Mouse (Mus musculus) hindbrain, postnatal 0 days (tissue): ENCODE measurements around the gene Kbtbd6. TPM values are rescaled to one million over a fixed set of nuclear protein-coding genes. Genes with fewer than 3 reads are reported as not detected.

Experiments
- ATAC-seq: fragments of 200-750 bp; cut with Nextera tagmentation; 2 replicates; pipeline ENCODE4 v1.8.0; 2017; ENCODE audit warnings: mild to moderate bottlenecking, moderate TSS enrichment, moderate library complexity
- DNase-seq: peaks from one replicate; pipeline ENCODE4 v3.0.0-alpha.2; 2015; ENCODE audit warnings: low spot score
- H3K27ac ChIP-seq: fragments of 300-500 bp; sonication (generic); 2 replicates; pipeline ENCODE4 v1.5.1; 2014; ENCODE audit warnings: mild to moderate bottlenecking
- H3K27me3 ChIP-seq: fragments of 300-500 bp; sonication (generic); 2 replicates; pipeline ENCODE4 v1.6.1; 2014; ENCODE audit warnings: low read length, mixed read lengths; ENCODE audit not compliant: insufficient read depth
- H3K36me3 ChIP-seq: fragments of 300-500 bp; sonication (generic); 2 replicates; pipeline ENCODE4 v1.6.1; 2014; ENCODE audit warnings: low read length, mixed read lengths; ENCODE audit not compliant: insufficient read depth
- H3K4me1 ChIP-seq: fragments of 300-500 bp; sonication (generic); 2 replicates; pipeline ENCODE4 v1.6.1; 2014; ENCODE audit warnings: antibody characterized with exemption, low read length, mixed read lengths; ENCODE audit not compliant: insufficient read depth
- H3K4me2 ChIP-seq: fragments of 300-500 bp; sonication (generic); 2 replicates; pipeline ENCODE4 v1.6.1; 2014; ENCODE audit warnings: low read depth, mild to moderate bottlenecking, low read length, moderate library complexity, mixed read lengths
- H3K4me3 ChIP-seq: fragments of 300-500 bp; sonication (generic); 2 replicates; pipeline ENCODE4 v1.5.1; 2014; ENCODE audit warnings: low read length
- H3K9ac ChIP-seq: fragments of 300-500 bp; sonication (generic); replicated peaks from 2 replicates; pipeline ENCODE4 v1.6.1; 2014; ENCODE audit warnings: mild to moderate bottlenecking, low read length, moderate library complexity, mixed read lengths
- H3K9me3 ChIP-seq: fragments of 300-500 bp; sonication (generic); 2 replicates; pipeline ENCODE4 v1.6.1; 2016; ENCODE audit warnings: low read length, mixed read lengths
- CTCF ChIP-seq: IDR thresholded peaks from 2 replicates; pipeline ENCODE4 v1.5.1; 2016; ENCODE audit warnings: antibody characterized with exemption, control low read depth, low read depth
- WGBS: fragments of 180-500 bp; shearing (Covaris S2); extraction: QIAGEN DNeasy Blood & Tissue Kit; methylation state at CpG from one replicate; pipeline ENCODE4 v1.1.7; 2014; 5-methylcytosine and 5-hydroxymethylcytosine counted together
- polyA plus RNA-seq: library from polyadenylated mRNA; unstranded; fragments of >200 nt; fragmentation: Nextera tagmentation; extraction: Ambion mirVana; gene quantifications from 2 replicates; pipeline ENCODE4 v1.2.1, GENCODE M21; 2015
- total RNA-seq: library from RNA; depleted of rRNA; stranded (reverse); fragments of >200 nt; gene quantifications from 2 replicates; pipeline ENCODE4 v1.2.3, GENCODE M21; 2014; rRNA removed

Gene Kbtbd6
- total and polyA plus RNA-seq, 2 experiments from 2014 or later = 1.1 to 2.9 TPM

GRCm38 (mm10) chr14:79503371-79504075 lies 51.9 kb downstream of the Kbtbd6 start:
- Histone ChIP-seq H3K4me2 (no peak overlapping the region), H3K36me3 (no peaks in the 10 kb centered on the region), H3K4me3 (no peak overlapping the region), H3K9ac (no peak overlapping the region), H3K27me3 (no peaks in the 10 kb centered on the region), H3K27ac (peak overlapping the region; percentile 5), H3K9me3 (no peaks in the 10 kb centered on the region), H3K4me1 (no peaks in the 10 kb centered on the region)
- DNase-seq = peak; percentile 45
- WGBS = 40% methylated on average over 5 of the region's 5 CpGs
- ATAC-seq = no peak
- TF ChIP-seq CTCF = no peak

Other genes with a start within 250 kb of the Kbtbd6 start
- not detected in 2 replicates for gene Zfp957, start 204.5 kb upstream of the Kbtbd6 start, total RNA-seq
- not detected in 2 replicates for gene Zfp957, start 204.5 kb upstream of the Kbtbd6 start, polyA plus RNA-seq
- 68.6 and 74.4 TPM in 2 replicates for gene Rgcc, start 150.2 kb upstream of the Kbtbd6 start, total RNA-seq
- gene Rgcc, start 150.2 kb upstream of the Kbtbd6 start, polyA plus RNA-seq = 43.3 and 55.1 TPM in 2 replicates
- gene Naa16, start 61.1 kb upstream of the Kbtbd6 start, total RNA-seq = 2.4 and 5.5 TPM in 2 replicates
- 14.4 and 15.0 TPM in 2 replicates for gene Naa16, start 61.1 kb upstream of the Kbtbd6 start, polyA plus RNA-seq
- gene Mtrf1, start 54.1 kb upstream of the Kbtbd6 start, total RNA-seq = 4.1 and 6.6 TPM in 2 replicates
- 9.5 and 12.1 TPM in 2 replicates for gene Mtrf1, start 54.1 kb upstream of the Kbtbd6 start, polyA plus RNA-seq
- gene Kbtbd7, start 25.3 kb upstream of the Kbtbd6 start, total RNA-seq = 27.0 and 27.8 TPM in 2 replicates
- gene Kbtbd7, start 25.3 kb upstream of the Kbtbd6 start, polyA plus RNA-seq = 10.2 and 10.7 TPM in 2 replicates
- 4.3 and 6.4 TPM in 2 replicates for gene Elf1, start 29.4 kb downstream of the Kbtbd6 start, total RNA-seq
- gene Elf1, start 29.4 kb downstream of the Kbtbd6 start, polyA plus RNA-seq = 3.4 TPM in 2 replicates
- 20.6 and 27.7 TPM in 2 replicates for gene Wbp4, start 29.7 kb downstream of the Kbtbd6 start, total RNA-seq
- 49.9 and 51.2 TPM in 2 replicates for gene Wbp4, start 29.7 kb downstream of the Kbtbd6 start, polyA plus RNA-seq
- 16.0 and 16.4 TPM in 2 replicates for gene Sugt1, start 135.9 kb downstream of the Kbtbd6 start, total RNA-seq
- 87.3 and 88.4 TPM in 2 replicates for gene Sugt1, start 135.9 kb downstream of the Kbtbd6 start, polyA plus RNA-seq
- 0.37 and 0.68 TPM in 2 replicates for gene Cnmd, start 210.3 kb downstream of the Kbtbd6 start, total RNA-seq
- gene Cnmd, start 210.3 kb downstream of the Kbtbd6 start, polyA plus RNA-seq = 1.1 and 1.8 TPM in 2 replicates